Mouse (Mus musculus) layer of hippocampus, adult 2 months (tissue): ENCODE results near the gene Bscl2. TPM values are rescaled to one million over a fixed set of nuclear protein-coding genes. Genes with fewer than 3 reads are reported as not detected.
A peak's percentile ranks its signal among the peaks of the same experiment; 100 is the strongest.
"Not testable (repeated sequence)": the region's sequence is repeated elsewhere in the genome, so short reads cannot be mapped to it uniquely, and the experiment has no call there.

Experiments used
- DNase-seq, 2 experiments: peaks; one replicate each; pipeline ENCODE4 v3.0.0; 2022; ENCODE audit warnings: low spot score in 2 of 2
- H3K27ac ChIP-seq: fragments of 200-600 bp; 2 replicates; pipeline ENCODE4 v1.8.1; 2022
- H3K4me3 ChIP-seq: fragments of 200-600 bp; 2 replicates; pipeline ENCODE4 v1.8.1; 2022; ENCODE audit warnings: mild to moderate bottlenecking
- CTCF ChIP-seq: fragments of 200-600 bp; conservative IDR thresholded peaks from 2 replicates; pipeline ENCODE4 v1.8.1; 2022; ENCODE audit warnings: antibody characterized with exemption, mild to moderate bottlenecking, moderate library complexity
- microRNA-seq, 2 experiments: library from miRNA; unstranded; fragments of <30 nt; microRNA quantifications; one replicate each; pipeline ENCODE4 v1.2.0; 2021
- total RNA-seq, 2 experiments: library from RNA; stranded (reverse); gene quantifications; 2 replicates each; pipeline ENCODE4 v1.2.3; 2021

Gene Bscl2
- total RNA-seq, 2 experiments from 2014 or later: 101 TPM

DNA sequence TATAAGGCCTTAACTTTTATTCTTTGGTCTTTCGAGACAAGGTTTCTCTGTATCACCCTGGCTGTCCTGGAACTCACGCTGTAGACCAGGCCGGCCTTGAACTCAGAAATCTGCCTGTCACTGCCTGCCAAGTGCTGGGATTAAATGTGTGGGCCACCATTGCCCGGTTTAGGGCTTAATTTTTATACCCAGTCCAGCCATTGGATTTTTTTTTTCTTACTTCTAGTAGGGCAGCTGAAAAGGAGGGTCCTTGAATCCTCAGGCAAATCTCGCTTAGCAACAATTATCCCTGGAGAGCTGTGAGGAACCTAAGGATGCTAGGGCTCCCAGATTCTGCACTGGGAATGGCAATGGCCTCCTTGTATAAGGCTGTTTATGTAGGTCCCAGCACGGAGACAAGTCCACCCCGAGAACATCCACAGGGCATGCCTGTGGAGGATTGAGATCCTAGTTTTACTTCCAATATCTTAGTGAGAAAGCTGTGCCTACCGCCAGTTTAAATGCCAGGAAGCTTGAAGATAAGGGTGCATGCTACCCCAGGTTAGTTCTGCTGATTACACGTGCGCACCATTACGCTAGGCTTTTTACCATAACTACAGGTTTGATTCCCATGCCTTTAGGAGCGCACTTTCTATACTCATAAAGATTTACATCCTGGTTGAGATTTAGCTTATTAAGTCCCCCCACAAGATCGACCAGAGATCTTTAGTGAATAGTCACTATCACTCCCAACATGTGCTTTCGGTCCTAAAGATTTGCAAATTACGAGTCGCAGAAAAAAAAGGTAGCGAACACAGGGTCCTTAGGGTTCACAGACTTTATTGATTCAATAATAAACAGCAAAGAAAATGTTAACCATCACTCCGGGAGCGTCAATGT is 50.6 kb downstream of the Bscl2 start:
- peak overlapping the region; percentile 64 for H3K4me3 ChIP-seq
- H3K27ac ChIP-seq: peak overlapping the region; percentile 94
- no peak for TF ChIP-seq CTCF
- no peak for DNase-seq

GRCm38 (mm10) chr19:8888511-8889385 is 51.5 kb downstream of the Bscl2 start, which contains the start of the genes 1810009A15Rik and Gm49416:
Gene 1810009A15Rik (plus strand): TSS chr19:8888853.
Gene Gm49416 (plus strand): TSS chr19:8888926.
- no peak for TF ChIP-seq CTCF
- Histone ChIP-seq H3K4me3 (peak within 1 kb of the TSS; percentile 64), H3K27ac (peak within 1 kb of the TSS; percentile 94)
- peak; percentile 94 to 95 for DNase-seq

DNA sequence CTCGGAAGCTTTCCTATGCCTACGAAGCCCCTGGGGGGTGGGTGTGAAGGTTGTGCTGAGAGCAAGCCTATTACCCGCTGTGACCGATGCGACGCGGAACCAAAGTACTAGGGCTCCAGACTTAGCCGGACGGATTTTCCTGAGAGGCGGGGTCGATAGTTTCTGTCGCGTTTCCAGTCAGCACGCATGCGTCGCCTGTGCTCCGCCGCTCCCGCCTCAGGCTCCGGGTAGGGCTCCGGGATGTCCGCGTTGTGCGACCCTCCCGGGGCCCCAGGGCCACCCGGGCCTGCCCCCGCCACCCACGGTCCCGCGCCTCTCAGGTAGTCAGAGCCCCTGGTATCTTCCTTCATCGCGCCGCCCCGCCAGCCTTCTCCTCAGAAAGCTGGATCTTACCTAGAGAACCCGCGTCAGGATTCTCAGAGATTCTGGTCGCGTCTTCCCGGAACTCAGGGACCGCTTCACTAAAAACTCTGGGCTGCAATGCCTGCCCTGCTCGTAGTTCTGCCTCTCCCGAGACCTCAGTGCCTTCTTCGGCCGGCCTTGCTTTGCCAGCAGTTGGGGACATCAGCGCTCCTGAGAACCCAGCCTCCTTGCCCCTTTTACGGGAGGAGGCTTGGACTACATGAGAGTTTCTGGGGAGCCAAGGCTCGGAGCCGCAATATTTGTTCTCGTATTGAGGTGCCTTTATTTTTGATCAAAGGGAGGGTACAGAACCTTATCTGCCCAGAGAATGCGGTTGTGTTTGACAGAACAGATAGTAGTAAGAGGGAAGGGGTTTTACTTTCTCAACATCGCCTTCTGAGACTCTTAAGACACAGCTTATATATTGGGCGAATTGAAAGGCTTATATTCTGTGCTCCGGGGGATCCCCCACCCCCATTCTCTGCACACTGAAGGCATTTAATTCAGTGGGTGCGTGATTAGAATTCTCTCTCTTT is 55.8 kb downstream of the Bscl2 start, which contains the start of gene Ints5:
Ints5 (plus strand) TSS at position 177 of the 938 bp plus-strand sequence.
- DNase-seq: peak; percentile 84 to 87
- no peak for TF ChIP-seq CTCF
- peak within 1 kb of the TSS; percentile 85 for H3K27ac ChIP-seq
- peak within 1 kb of the TSS; percentile 97 for H3K4me3 ChIP-seq

GRCm38 (mm10) chr19:8895397-8895960 is 58.2 kb downstream of the Bscl2 start:
- Histone ChIP-seq H3K4me3 (no peak overlapping the region), H3K27ac (no peak overlapping the region)
- no peak for DNase-seq
- TF ChIP-seq CTCF: no peak

DNA sequence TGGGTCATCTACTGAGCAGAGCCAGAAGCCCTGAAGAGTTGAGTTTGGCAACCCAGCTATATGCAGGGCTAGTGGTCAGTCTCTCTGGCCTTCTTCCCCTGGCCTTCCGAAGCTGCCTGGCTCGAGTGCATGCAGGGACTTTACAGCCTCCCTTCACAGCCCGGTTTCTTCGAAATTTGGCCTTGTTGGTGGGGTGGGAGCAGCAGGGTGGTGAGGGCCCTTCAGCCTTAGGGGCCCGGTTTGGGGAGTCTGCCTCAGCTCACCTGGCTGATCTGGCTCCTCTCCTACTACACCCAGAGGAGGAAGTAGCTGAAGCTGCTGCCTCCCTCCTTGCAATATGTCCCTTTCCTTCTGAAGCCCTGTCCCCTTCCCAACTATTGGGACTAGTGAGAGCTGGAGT is 59.0 kb downstream of the Bscl2 start:
- not testable (repeated sequence) for H3K4me3 ChIP-seq, H3K27ac ChIP-seq, DNase-seq

DNA sequence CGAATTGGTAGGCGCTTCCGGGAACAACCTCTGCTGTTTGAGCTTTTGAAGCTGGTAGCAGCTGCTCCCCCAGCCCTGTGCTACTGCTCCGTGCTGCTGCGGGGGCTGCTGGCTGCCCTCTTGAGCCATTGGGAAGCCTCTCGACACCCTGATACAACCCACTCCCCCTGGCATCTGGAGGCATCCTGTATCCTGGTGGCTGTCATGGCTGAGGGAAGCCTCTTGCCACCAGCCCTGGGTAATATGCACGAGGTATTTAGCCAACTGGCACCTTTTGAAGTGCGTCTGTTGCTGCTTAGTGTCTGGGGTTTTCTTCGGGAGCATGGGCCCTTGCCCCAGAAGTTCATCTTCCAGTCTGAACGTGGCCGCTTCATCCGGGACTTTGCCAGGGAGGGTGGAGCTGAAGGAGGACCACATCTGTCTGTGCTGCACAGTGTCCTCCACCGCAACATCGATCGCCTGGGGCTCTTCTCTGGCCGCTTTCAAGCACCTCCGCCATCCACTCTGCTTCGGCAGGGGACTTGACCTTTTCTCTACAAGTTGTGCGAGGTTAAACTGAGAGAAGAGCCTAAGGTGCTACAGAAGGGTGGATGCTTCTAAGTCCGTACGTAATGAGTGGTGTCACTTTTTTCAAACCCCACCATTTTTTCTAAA is 60.1 kb downstream of the Bscl2 start:
- Histone ChIP-seq H3K4me3 (peak overlapping the region; percentile 97), H3K27ac (peak overlapping the region; percentile 97)
- DNase-seq: peak in 1 of 2 experiments; percentile 44

DNA sequence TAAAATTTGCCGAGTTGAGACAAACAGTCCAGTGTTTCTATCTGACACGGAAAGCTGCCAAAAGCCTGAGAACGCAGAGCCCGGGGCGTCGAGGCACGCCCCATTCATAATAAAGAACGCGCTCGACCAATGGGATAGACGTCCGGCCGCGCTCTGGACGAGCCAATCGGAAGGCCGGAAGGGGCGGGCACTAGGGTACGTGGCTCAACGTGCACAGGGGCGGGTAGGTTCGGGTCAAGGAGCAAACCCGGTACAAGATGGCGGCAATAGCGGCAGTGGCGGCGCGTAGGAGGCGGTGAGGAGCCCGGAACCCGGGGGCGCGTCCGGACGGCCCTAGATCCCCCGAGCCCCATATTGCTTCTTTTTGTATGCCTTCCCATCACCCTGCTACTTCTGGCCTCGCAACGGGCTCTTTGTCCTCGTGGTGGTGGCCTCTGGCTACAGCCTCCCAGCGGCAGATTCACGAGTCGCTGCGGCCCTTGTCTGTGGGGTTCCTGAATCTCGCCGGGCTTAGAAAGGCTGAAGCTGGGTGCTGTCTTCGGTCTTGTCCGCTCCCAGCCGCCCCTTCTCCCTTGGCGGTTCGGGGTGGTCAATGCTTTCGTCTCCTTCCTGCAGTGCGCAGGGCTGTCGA is 60.7 kb downstream of the Bscl2 start, which contains the start of gene Ganab:
Ganab (plus strand) TSS at position 207 of the 631 bp plus-strand sequence.
- peak; percentile 96 to 97 for DNase-seq
- peak within 1 kb of the TSS; percentile 97 for H3K27ac ChIP-seq
- peak within 1 kb of the TSS; percentile 97 for H3K4me3 ChIP-seq
- TF ChIP-seq CTCF: peak; percentile 48

Small RNA genes within 50 kb of the gene (microRNA-seq; reads per million reads assigned to microRNA genes)
- gene Mir5136: 0 reads per million in 2 experiments

Other genes with a start within 250 kb of the Bscl2 start
- 1 to 10 TPM; 6.6 to 9.7 TPM for gene Slc22a8, start 246.2 kb upstream of the Bscl2 start, total RNA-seq
- gene Slc22a6, start 219.4 kb upstream of the Bscl2 start, total RNA-seq: 1 to 10 TPM; 2.2 to 2.8 TPM
- 100 to 1,000 TPM; 179 to 190 TPM for gene Chrm1, start 173.7 kb upstream of the Bscl2 start, total RNA-seq
- gene Slc3a2, start 114.1 kb upstream of the Bscl2 start, total RNA-seq: 100 to 1,000 TPM; 149 to 151 TPM
- 10 to 100 TPM; 47.4 to 55.0 TPM for gene Wdr74, start 101.6 kb upstream of the Bscl2 start, total RNA-seq
- 1 to 10 TPM; 1.5 to 3.4 TPM for gene 1700092M07Rik, start 96.7 kb upstream of the Bscl2 start, total RNA-seq
- 10 to 100 TPM; 69.5 to 78.4 TPM for gene Stx5a, start 96.1 kb upstream of the Bscl2 start, total RNA-seq
- 100 to 1,000 TPM; 102 to 106 TPM for gene Nxf1, start 80.4 kb upstream of the Bscl2 start, total RNA-seq
- 10 to 100 TPM; 75.4 to 82.7 TPM for gene Tmem223, start 66.5 kb upstream of the Bscl2 start, total RNA-seq
- 1 to 10 TPM; 7.4 to 7.7 TPM for gene Tmem179b, start 63.0 kb upstream of the Bscl2 start, total RNA-seq
- 10 to 100 TPM; 15.7 to 18.4 TPM for gene Taf6l, start 51.0 kb upstream of the Bscl2 start, total RNA-seq
- gene Polr2g, start 38.9 kb upstream of the Bscl2 start, total RNA-seq: 100 to 1,000 TPM; 113 to 120 TPM
- gene Zbtb3, start 34.9 kb upstream of the Bscl2 start, total RNA-seq: 1 to 10 TPM; 5.8 to 6.5 TPM
- 10 to 100 TPM; 36.5 to 37.9 TPM for gene Ttc9c, start 18.1 kb upstream of the Bscl2 start, total RNA-seq
- gene Hnrnpul2, start 17.5 kb upstream of the Bscl2 start, total RNA-seq: 100 to 1,000 TPM; 123 to 127 TPM
- gene AC129217.1, start 7.7 kb upstream of the Bscl2 start, total RNA-seq: 1 to 10 TPM in 1 of 2 experiments, not detected in 1; 3.4 TPM
- 100 to 1,000 TPM; 160 TPM for gene Gng3, start 1.7 kb downstream of the Bscl2 start, total RNA-seq
- gene Lrrn4cl, start 13.3 kb downstream of the Bscl2 start, total RNA-seq: under 1 TPM; 0.32 to 0.44 TPM
- 100 to 1,000 TPM in 1 of 2 experiments, 10 to 100 TPM in 1; 93.5 to 100 TPM for gene Ubxn1, start 34.0 kb downstream of the Bscl2 start, total RNA-seq
- gene Uqcc3, start 43.5 kb downstream of the Bscl2 start, total RNA-seq: 10 to 100 TPM; 32.5 to 32.8 TPM
- 1 to 10 TPM; 4.8 to 6.6 TPM for gene Lbhd1, start 46.3 kb downstream of the Bscl2 start, total RNA-seq
- gene Gm49403, start 46.5 kb downstream of the Bscl2 start, total RNA-seq: not detected
- gene 1810009A15Rik, start 51.4 kb downstream of the Bscl2 start, total RNA-seq: 10 to 100 TPM; 25.3 to 30.0 TPM
- 1 to 10 TPM; 2.0 to 2.9 TPM for gene Gm49416, start 51.5 kb downstream of the Bscl2 start, total RNA-seq
- 10 to 100 TPM; 24.4 to 25.6 TPM for gene Ints5, start 55.5 kb downstream of the Bscl2 start, total RNA-seq
- gene Ganab, start 60.6 kb downstream of the Bscl2 start, total RNA-seq: 100 to 1,000 TPM; 114 to 118 TPM
- 100 to 1,000 TPM; 167 to 191 TPM for gene B3gat3, start 82.9 kb downstream of the Bscl2 start, total RNA-seq
- 1 to 10 TPM; 4.4 to 5.7 TPM for gene Rom1, start 91.9 kb downstream of the Bscl2 start, total RNA-seq
- 10 to 100 TPM; 11.5 to 11.7 TPM for gene Eml3, start 92.1 kb downstream of the Bscl2 start, total RNA-seq
- 10 to 100 TPM; 58.0 to 68.7 TPM for gene Mta2, start 104.4 kb downstream of the Bscl2 start, total RNA-seq
- 10 to 100 TPM; 20.7 to 20.8 TPM for gene Tut1, start 116.4 kb downstream of the Bscl2 start, total RNA-seq
- gene Eef1g, start 129.6 kb downstream of the Bscl2 start, total RNA-seq: 100 to 1,000 TPM; 238 to 242 TPM
- 10 to 100 TPM; 19.4 to 21.9 TPM for gene Ahnak, start 151.8 kb downstream of the Bscl2 start, total RNA-seq